Mouse (Mus musculus): ENCODE data around the gene Gm3633. TPM values are rescaled to one million over a fixed set of nuclear protein-coding genes. Genes with fewer than 3 reads are reported as not detected.
"Not testable (repeated sequence)": the region's sequence is repeated elsewhere in the genome, so short reads cannot be mapped to it uniquely, and the experiment has no call there.

Gm3633 gene
- not detected for total RNA-seq (2021)

- intact Hi-C loops (cut with DNase I); DNase-seq (ENCODE audit: low spot score): not testable (repeated sequence)
Observed at GRCm38 (mm10) chr14:42641817-42642216, at the start of gene Gm3633. Gm3633 (minus strand) TSS chr14:42641917.

DNA sequence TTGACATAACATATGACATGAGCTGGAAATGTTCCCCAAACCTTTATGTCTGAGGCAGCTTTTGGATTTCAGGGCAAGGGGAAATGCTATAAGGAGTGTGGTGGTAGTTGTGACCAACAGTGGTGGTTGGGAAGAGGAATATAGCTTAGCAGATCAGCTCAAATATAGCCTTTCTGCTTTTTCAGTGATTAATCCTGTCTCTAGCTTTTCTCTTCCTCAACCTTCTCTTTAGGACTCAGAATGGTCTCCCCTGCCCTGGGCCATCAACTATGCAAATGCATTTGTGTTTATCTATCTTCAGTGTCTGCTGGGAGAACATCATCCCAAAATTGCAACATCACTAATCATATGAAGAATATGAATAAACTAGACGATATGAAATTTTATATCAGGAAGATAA is 13.9 kb upstream of the Gm3633 start, which contains the start of gene Gm10378:
Gene Gm10378 (plus strand): TSS at position 301 of the 400 bp plus-strand sequence.
- DNase-seq (ENCODE audit: low spot score); intact Hi-C loops (cut with DNase I): not testable (repeated sequence)

DNA sequence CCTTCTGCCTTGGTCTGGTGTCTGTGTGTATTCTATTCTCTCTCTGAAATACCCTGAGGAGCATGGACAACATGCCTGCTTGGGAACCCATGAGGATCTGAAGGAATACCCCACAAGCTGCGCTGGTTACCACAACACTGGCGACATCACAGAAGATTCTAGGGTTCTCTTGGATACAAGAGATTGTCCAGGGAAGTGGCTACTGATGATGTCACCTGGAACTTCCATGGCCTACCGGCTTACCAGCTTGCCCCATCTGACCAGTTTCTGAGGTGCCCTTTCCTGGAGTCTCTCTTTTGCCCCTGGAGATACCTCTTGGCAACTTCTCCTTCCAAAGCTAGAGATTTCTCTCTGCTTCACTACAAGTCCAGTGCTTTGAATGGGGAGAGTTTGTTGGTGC is 41.9 kb downstream of the Gm3633 start, which contains the start of gene Gm17124:
Gene Gm17124 (minus strand): TSS at position 101 of the 400 bp plus-strand sequence.
- intact Hi-C loops (cut with DNase I); DNase-seq (ENCODE audit: low spot score): not testable (repeated sequence)

Small RNA genes within 50 kb of the gene (microRNA-seq; reads per million reads assigned to microRNA genes)
- gene Gm23620 (not detected), gene Gm25228 (not detected)

Other genes with a start within 250 kb of the Gm3633 start
- not detected for gene Gm8005, start 202.2 kb downstream of the Gm3633 start, total RNA-seq (2021)
- not detected for gene Gm8011, start 178.0 kb downstream of the Gm3633 start, total RNA-seq (2021)
- gene Gm8020, start 139.6 kb downstream of the Gm3633 start, total RNA-seq (2021), result not detected
- not detected for gene Gm8024, start 117.6 kb downstream of the Gm3633 start, total RNA-seq (2021)
- not detected for gene Gm17124, start 42.0 kb downstream of the Gm3633 start, total RNA-seq (2021)
- gene Gm10378, start 14.0 kb upstream of the Gm3633 start, total RNA-seq (2021), result not detected
- not detected for gene Gm3015, start 126.9 kb upstream of the Gm3633 start, total RNA-seq (2021)
- gene Gm10377, start 156.1 kb upstream of the Gm3633 start, total RNA-seq (2021), result not detected
- gene Gm21977, start 211.6 kb upstream of the Gm3633 start, total RNA-seq (2021), result not detected